Comparison of ENCODE assay signal across 7 mouse cellular contexts in genomic region chr7:141433517-141434400, GRCm38 (mm10). TPM values are rescaled to one million over a fixed set of nuclear protein-coding genes. Genes with fewer than 3 reads are reported as not detected.
A peak's percentile ranks its signal among the peaks of the same experiment; 100 is the strongest.
DNase-seq lines count a peak whose midpoint lies in the region; ATAC-seq and TF ChIP-seq lines count a peak whose summit lies in the region.

No protein-coding gene starts in this region.

- peak overlapping the region; percentile 44 for H3K9ac ChIP-seq in embryonic facial prominence, embryonic 15.5 days

- no peaks in the 10 kb centered on the region for H3K27me3 ChIP-seq in megakaryocyte, embryonic 14.5 days (replicated peaks)
- H3K27me3 ChIP-seq in embryonic facial prominence, embryonic 15.5 days: no peaks in the 10 kb centered on the region
- no peaks in the 10 kb centered on the region for H3K27me3 ChIP-seq in limb, embryonic 10.5 days (ENCODE audit: low read depth, poor library complexity, severe bottlenecking)
- no peaks in the 10 kb centered on the region for H3K27me3 ChIP-seq in small intestine, adult 2 months (ENCODE audit: control insufficient read depth, insufficient read depth, low read length)

- 70% methylated on average over 15 of the region's 15 CpGs for WGBS in embryonic facial prominence, embryonic 15.5 days
- 71% methylated on average over 15 of the region's 15 CpGs for WGBS in limb, embryonic 10.5 days
- WGBS in small intestine, adult 2 months: 84% methylated on average over 15 of the region's 15 CpGs

- peaks cover 69% of the 10 kb centered on the region for H3K4me1 ChIP-seq in megakaryocyte, embryonic 14.5 days
- peaks cover 58% of the 10 kb centered on the region for H3K4me1 ChIP-seq in embryonic facial prominence, embryonic 15.5 days
- H3K4me1 ChIP-seq in limb, embryonic 10.5 days: peaks cover 73% of the 10 kb centered on the region
- H3K4me1 ChIP-seq in small intestine, adult 2 months (ENCODE audit: control insufficient read depth, insufficient read depth, insufficient read length, low read length): peaks cover 31% of the 10 kb centered on the region

- intact Hi-C loops in left cerebral cortex, postnatal 25 days (cut with DNase I): loop anchor here (2.0 kb wide), 1 partner anchor 19 kb away; the partner anchor contains the start of gene Gatd1

- no peak for TF ChIP-seq POLR2A in small intestine, adult 2 months (IDR thresholded peaks at IDR 0.05; ENCODE audit: low read depth, low read length)

- H3K9me3 ChIP-seq in megakaryocyte, embryonic 14.5 days: no peaks in the 10 kb centered on the region
- no peaks in the 10 kb centered on the region for H3K9me3 ChIP-seq in embryonic facial prominence, embryonic 15.5 days (replicated peaks)
- H3K9me3 ChIP-seq in limb, embryonic 10.5 days (replicated peaks): no peaks in the 10 kb centered on the region

- DNase-seq in limb, embryonic 10.5 days (ENCODE audit: low spot score): no peak
- DNase-seq in left cerebral cortex, postnatal 25 days (ENCODE audit: low spot score in 2 of 2): no peak

- TF ChIP-seq CTCF in small intestine, adult 2 months (IDR thresholded peaks at IDR 0.05; ENCODE audit: extremely low read depth, insufficient read length, insufficient replicate concordance, low read depth, low read length): no peak

- peak overlapping the region; percentile 6 for H3K4me3 ChIP-seq in megakaryocyte, embryonic 14.5 days (replicated peaks)
- peak overlapping the region; percentile 53 for H3K4me3 ChIP-seq in embryonic facial prominence, embryonic 15.5 days (replicated peaks)
- H3K4me3 ChIP-seq in limb, embryonic 10.5 days: peak overlapping the region; percentile 54
- H3K4me3 ChIP-seq in small intestine, adult 2 months (ENCODE audit: low read depth, low read length): peak overlapping the region; percentile 74

- H3K4me2 ChIP-seq in embryonic facial prominence, embryonic 15.5 days (replicated peaks): peak overlapping the region; percentile 84

- H3K27ac ChIP-seq in embryonic facial prominence, embryonic 15.5 days (replicated peaks): 0 out of 2 replicates have a peak overlapping the region, but pooled peaks have one; percentile 28
- peak overlapping the region; percentile 82 for H3K27ac ChIP-seq in limb, embryonic 10.5 days
- H3K27ac ChIP-seq in small intestine, adult 2 months (ENCODE audit: insufficient read depth, low read depth, low read length): no peak overlapping the region

- ATAC-seq in megakaryocyte, adult 5-6 weeks (ENCODE audit: poor library complexity, severe bottlenecking): no peak
- no peak for ATAC-seq in embryonic facial prominence, embryonic 15.5 days (ENCODE audit: insufficient number of reproducible peaks, low FRiP score, low TSS enrichment, low read depth)
- no peak for ATAC-seq in CD4-positive, CD25-positive, alpha-beta regulatory T cell, adult 4 months

- H3K36me3 ChIP-seq in megakaryocyte, embryonic 14.5 days (replicated peaks; ENCODE audit: low read length): peaks cover 60% of the 10 kb centered on the region
- H3K36me3 ChIP-seq in embryonic facial prominence, embryonic 15.5 days: peaks cover 34% of the 10 kb centered on the region
- peaks cover 55% of the 10 kb centered on the region for H3K36me3 ChIP-seq in limb, embryonic 10.5 days
- peaks cover 38% of the 10 kb centered on the region for H3K36me3 ChIP-seq in small intestine, adult 2 months (ENCODE audit: control insufficient read depth, insufficient read depth, low read length)

RNA-seq across cellular contexts. Expression of gene Slc25a22, which starts 3.9 kb away (rescaled TPM):
- 22.2 and 47.0 TPM in 2 replicates for polyA plus RNA-seq in megakaryocyte, embryonic 14.5 days (2012; ENCODE audit: insufficient read depth, low replicate concordance)
- 14.6 and 15.0 TPM in 2 replicates for total RNA-seq in megakaryocyte, adult 5-6 weeks (2015)
- 3.2 and 6.4 TPM in 2 replicates for total RNA-seq in megakaryocyte, adult 5-6 weeks (2017)
- polyA plus RNA-seq in embryonic facial prominence, embryonic 15.5 days (2015; fragmentation: Nextera tagmentation; extraction: Ambion mirVana): 29.3 and 30.9 TPM in 2 replicates
- polyA plus RNA-seq in limb, embryonic 10.5 days (2016; fragmentation: Nextera tagmentation; extraction: Ambion mirVana): 43.6 and 48.3 TPM in 2 replicates
- 104 and 488 TPM in 2 replicates for polyA plus RNA-seq in small intestine, adult 2 months (2012; rRNA removed)
- polyA plus RNA-seq in CD4-positive, CD25-positive, alpha-beta regulatory T cell, adult 4 months (2017; shearing (Covaris generic)): 10 to 100 TPM; 41.4 to 60.0 TPM
- total RNA-seq in left cerebral cortex, postnatal 25 days (2021): 100 to 1,000 TPM; 292 to 311 TPM

RNA-seq across cellular contexts. Expression of gene Cend1, which starts 4.5 kb away (rescaled TPM):
- not detected in 2 replicates for polyA plus RNA-seq in megakaryocyte, embryonic 14.5 days (2012; ENCODE audit: insufficient read depth, low replicate concordance)
- total RNA-seq in megakaryocyte, adult 5-6 weeks (2015): 0.18 TPM in 1 of 2 replicates, not detected in the other
- not detected in 2 replicates for total RNA-seq in megakaryocyte, adult 5-6 weeks (2017)
- polyA plus RNA-seq in embryonic facial prominence, embryonic 15.5 days (2015; fragmentation: Nextera tagmentation; extraction: Ambion mirVana): 3.1 and 5.3 TPM in 2 replicates
- 6.0 and 8.8 TPM in 2 replicates for polyA plus RNA-seq in limb, embryonic 10.5 days (2016; fragmentation: Nextera tagmentation; extraction: Ambion mirVana)
- polyA plus RNA-seq in small intestine, adult 2 months (2012; rRNA removed): 0.84 and 1.0 TPM in 2 replicates
- polyA plus RNA-seq in CD4-positive, CD25-positive, alpha-beta regulatory T cell, adult 4 months (2017; shearing (Covaris generic)): not detected
- 100 to 1,000 TPM; 288 to 314 TPM for total RNA-seq in left cerebral cortex, postnatal 25 days (2021)

RNA-seq across cellular contexts. Expression of gene Pidd1, which starts 10.1 kb away (rescaled TPM):
- polyA plus RNA-seq in megakaryocyte, embryonic 14.5 days (2012; ENCODE audit: insufficient read depth, low replicate concordance): 13.0 and 25.6 TPM in 2 replicates
- total RNA-seq in megakaryocyte, adult 5-6 weeks (2015): 7.1 and 8.1 TPM in 2 replicates
- total RNA-seq in megakaryocyte, adult 5-6 weeks (2017): 6.1 and 10.5 TPM in 2 replicates
- 13.5 and 14.7 TPM in 2 replicates for polyA plus RNA-seq in embryonic facial prominence, embryonic 15.5 days (2015; fragmentation: Nextera tagmentation; extraction: Ambion mirVana)
- 26.8 and 30.0 TPM in 2 replicates for polyA plus RNA-seq in limb, embryonic 10.5 days (2016; fragmentation: Nextera tagmentation; extraction: Ambion mirVana)
- polyA plus RNA-seq in small intestine, adult 2 months (2012; rRNA removed): 5.8 and 13.9 TPM in 2 replicates
- 10 to 100 TPM in 1 of 2 experiments, 1 to 10 TPM in 1; 7.1 to 22.1 TPM for polyA plus RNA-seq in CD4-positive, CD25-positive, alpha-beta regulatory T cell, adult 4 months (2017; shearing (Covaris generic))
- under 1 TPM; 0.64 to 0.96 TPM for total RNA-seq in left cerebral cortex, postnatal 25 days (2021)

RNA-seq across cellular contexts. Expression of gene Rplp2, which starts 13.4 kb away (rescaled TPM):
- polyA plus RNA-seq in megakaryocyte, embryonic 14.5 days (2012; ENCODE audit: insufficient read depth, low replicate concordance): 6,138 and 9,533 TPM in 2 replicates
- total RNA-seq in megakaryocyte, adult 5-6 weeks (2015): 1,660 and 1,825 TPM in 2 replicates
- 1,271 and 1,459 TPM in 2 replicates for total RNA-seq in megakaryocyte, adult 5-6 weeks (2017)
- polyA plus RNA-seq in embryonic facial prominence, embryonic 15.5 days (2015; fragmentation: Nextera tagmentation; extraction: Ambion mirVana): 1,341 and 1,344 TPM in 2 replicates
- polyA plus RNA-seq in limb, embryonic 10.5 days (2016; fragmentation: Nextera tagmentation; extraction: Ambion mirVana): 1,138 and 1,369 TPM in 2 replicates
- 287 and 441 TPM in 2 replicates for polyA plus RNA-seq in small intestine, adult 2 months (2012; rRNA removed)
- 1,000 to 10,000 TPM; 2,718 to 3,399 TPM for polyA plus RNA-seq in CD4-positive, CD25-positive, alpha-beta regulatory T cell, adult 4 months (2017; shearing (Covaris generic))
- 100 to 1,000 TPM; 488 to 498 TPM for total RNA-seq in left cerebral cortex, postnatal 25 days (2021)

RNA-seq across cellular contexts. Expression of gene Gatd1, which starts 19.8 kb away (rescaled TPM):
- polyA plus RNA-seq in megakaryocyte, embryonic 14.5 days (2012; ENCODE audit: insufficient read depth, low replicate concordance): 11.1 TPM in 1 of 2 replicates, not detected in the other
- total RNA-seq in megakaryocyte, adult 5-6 weeks (2015): 22.8 and 26.4 TPM in 2 replicates
- 12.9 and 13.1 TPM in 2 replicates for total RNA-seq in megakaryocyte, adult 5-6 weeks (2017)
- polyA plus RNA-seq in embryonic facial prominence, embryonic 15.5 days (2015; fragmentation: Nextera tagmentation; extraction: Ambion mirVana): 63.8 and 67.6 TPM in 2 replicates
- polyA plus RNA-seq in limb, embryonic 10.5 days (2016; fragmentation: Nextera tagmentation; extraction: Ambion mirVana): 44.5 and 56.4 TPM in 2 replicates
- polyA plus RNA-seq in small intestine, adult 2 months (2012; rRNA removed): 23.8 and 48.4 TPM in 2 replicates
- polyA plus RNA-seq in CD4-positive, CD25-positive, alpha-beta regulatory T cell, adult 4 months (2017; shearing (Covaris generic)): 100 to 1,000 TPM; 106 to 109 TPM
- total RNA-seq in left cerebral cortex, postnatal 25 days (2021): 10 to 100 TPM; 41.3 to 48.4 TPM

Comparison
In these comparisons a context has a peak if more than half of its experiments do, and no peak if none do; other contexts are left out.
1. H3K4me3 ChIP-seq: peak in every context shown above with its lines; median percentile 74 in small intestine, adult 2 months; 54 in limb, embryonic 10.5 days; 53 in embryonic facial prominence, embryonic 15.5 days; 6 in megakaryocyte, embryonic 14.5 days.